Mouse (Mus musculus): ENCODE measurements around the gene Lcn8.

DNA sequence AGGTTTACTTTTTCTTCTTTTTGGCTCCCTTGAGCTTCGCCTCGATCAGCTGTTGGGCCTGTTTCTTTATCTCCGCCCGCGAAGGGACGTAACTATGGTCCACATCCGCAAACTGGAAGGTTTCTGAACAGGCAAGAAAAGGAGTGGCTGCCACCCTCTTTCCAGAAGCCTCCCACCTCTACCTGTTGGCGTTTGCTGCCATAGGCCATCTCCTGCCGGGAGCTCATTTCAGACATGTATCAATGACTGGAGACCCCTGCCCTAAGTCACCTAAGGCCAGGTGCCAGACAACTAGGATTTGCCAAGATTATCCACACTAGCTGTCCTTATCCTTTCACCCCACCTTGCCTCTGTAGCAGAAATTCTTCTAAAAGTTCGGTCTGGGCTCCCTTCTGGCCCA is 44.2 kb upstream of the Lcn8 start:
- TF ChIP-seq CTCF (conservative IDR thresholded peaks at IDR 0.05; ENCODE audit: insufficient read depth, insufficient read length, low read depth, low read length): no peak
- no peak for TF ChIP-seq POLR2A (IDR thresholded peaks at IDR 0.05; ENCODE audit: low read depth, low read length)
